Mouse (Mus musculus) liver, adult 2 months (tissue): ENCODE data around the gene Vmn1r223.

Experiments used
- CTCF ChIP-seq: fragments of 200-500 bp; IDR thresholded peaks from 2 replicates; pipeline ENCODE4 v1.5.1; 2011; ENCODE audit warnings: low read depth, low read length, control low read depth
- POLR2A ChIP-seq: fragments of 200-500 bp; IDR thresholded peaks from 2 replicates; pipeline ENCODE4 v1.6.1; 2011; ENCODE audit warnings: low read length, control low read depth; ENCODE audit not compliant: insufficient read depth; ENCODE audit errors: extremely low read depth

GRCm38 (mm10) chr13:23297737-23298136, 50.8 kb downstream of the Vmn1r223 start:
- TF ChIP-seq POLR2A (no peak), CTCF (no peak)
